Mouse (Mus musculus) cerebellum, adult 18-20 months (tissue): ENCODE measurements at regions not wholly inside any gene's neighbourhood (a gene's known extent, or its start where the extent isn't known, plus 50 kb on each side); places are given as distances from the start of the nearest gene placed in this dataset.

ENCODE experiments used
- DNase-seq, 2 experiments: peaks; one replicate each; pipeline ENCODE4 v3.0.0; 2021

- DNase-seq: no peak
These were observed 1224.5 kb upstream of the Lrrc6 start for GRCm38 (mm10) chr15:67725239-67725638.

- no peak for DNase-seq
These were observed 1213.5 kb upstream of the Lrrc6 start for GRCm38 (mm10) chr15:67714203-67714602.

- DNase-seq: no peak
These were observed 1185.4 kb upstream of the Lrrc6 start for GRCm38 (mm10) chr15:67686140-67686539.

GRCm38 (mm10) chr15:67673276-67673675 lies 1172.6 kb upstream of the Lrrc6 start:
- DNase-seq: no peak

- no peak for DNase-seq
These were observed 1135.4 kb upstream of the Lrrc6 start for GRCm38 (mm10) chr15:67636155-67636554.

- no peak for DNase-seq
These were observed 1126.1 kb upstream of the Lrrc6 start for GRCm38 (mm10) chr15:67626704-67627287.

- no peak for DNase-seq
These were observed 1111.2 kb upstream of the Lrrc6 start for GRCm38 (mm10) chr15:67611896-67612295.

GRCm38 (mm10) chr15:67598426-67598825 lies 1097.7 kb upstream of the Lrrc6 start:
- DNase-seq: no peak

GRCm38 (mm10) chr15:67576581-67576980 lies 1075.9 kb upstream of the Lrrc6 start:
- DNase-seq: no peak

GRCm38 (mm10) chr15:67571614-67572013 lies 1070.9 kb upstream of the Lrrc6 start:
- DNase-seq: no peak

- no peak for DNase-seq
These were observed 1056.6 kb upstream of the Lrrc6 start for GRCm38 (mm10) chr15:67557304-67557703.

GRCm38 (mm10) chr15:67551911-67552310 lies 1051.2 kb upstream of the Lrrc6 start:
- DNase-seq: no peak

- DNase-seq: no peak
These were observed 1046.2 kb upstream of the Lrrc6 start for GRCm38 (mm10) chr15:67546896-67547400.

GRCm38 (mm10) chr15:67545745-67546144 lies 1045.0 kb upstream of the Lrrc6 start:
- DNase-seq: no peak

- no peak for DNase-seq
These were observed 1013.0 kb upstream of the Lrrc6 start for GRCm38 (mm10) chr15:67513722-67514121.

GRCm38 (mm10) chr15:67495001-67495658 lies 994.4 kb upstream of the Lrrc6 start:
- no peak for DNase-seq

GRCm38 (mm10) chr15:67481733-67482132 lies 981.0 kb upstream of the Lrrc6 start:
- DNase-seq: no peak

GRCm38 (mm10) chr15:67474325-67474724 lies 973.6 kb upstream of the Lrrc6 start:
- DNase-seq: no peak

- DNase-seq: no peak
These were observed 972.3 kb upstream of the Lrrc6 start for GRCm38 (mm10) chr15:67472979-67473378.

GRCm38 (mm10) chr15:67471283-67471682 lies 970.6 kb upstream of the Lrrc6 start:
- no peak for DNase-seq

GRCm38 (mm10) chr15:67470036-67470435 lies 969.3 kb upstream of the Lrrc6 start:
- no peak for DNase-seq

- no peak for DNase-seq
These were observed 967.0 kb upstream of the Lrrc6 start for GRCm38 (mm10) chr15:67467404-67468345.

GRCm38 (mm10) chr15:67462863-67463262 lies 962.2 kb upstream of the Lrrc6 start:
- no peak for DNase-seq

GRCm38 (mm10) chr15:67460384-67460783 lies 959.7 kb upstream of the Lrrc6 start:
- DNase-seq: no peak
